Mouse (Mus musculus) urinary bladder, postnatal 36 days (tissue): ENCODE results near the gene Ablim1.

Experiments
- DNase-seq, 2 experiments: peaks; one replicate each; pipeline ENCODE4 v3.0.0; 2022; ENCODE audit warnings: low spot score in 2 of 2, mixed read lengths in 1 of 2

Gene Ablim1

DNA sequence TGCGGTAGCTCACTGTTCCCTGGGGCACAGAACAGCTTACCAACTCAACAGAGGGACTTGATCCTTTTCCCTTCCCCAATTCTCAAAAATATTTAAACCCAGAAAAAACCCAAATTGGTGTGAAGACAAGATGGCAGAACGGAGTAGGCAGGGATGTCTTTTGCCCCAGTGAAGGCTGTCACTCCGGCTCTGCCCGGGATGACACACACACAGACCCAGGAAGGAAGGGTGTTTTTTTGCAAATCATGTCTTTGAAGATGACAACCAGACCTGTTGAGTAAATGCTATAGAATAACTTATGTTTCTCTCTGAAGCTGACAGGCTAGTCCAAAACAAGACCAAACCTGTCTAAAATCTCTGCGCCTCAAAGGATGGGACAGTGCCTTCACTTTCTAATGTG, 187.2 kb downstream of the Ablim1 start:
- DNase-seq = no peak

DNA sequence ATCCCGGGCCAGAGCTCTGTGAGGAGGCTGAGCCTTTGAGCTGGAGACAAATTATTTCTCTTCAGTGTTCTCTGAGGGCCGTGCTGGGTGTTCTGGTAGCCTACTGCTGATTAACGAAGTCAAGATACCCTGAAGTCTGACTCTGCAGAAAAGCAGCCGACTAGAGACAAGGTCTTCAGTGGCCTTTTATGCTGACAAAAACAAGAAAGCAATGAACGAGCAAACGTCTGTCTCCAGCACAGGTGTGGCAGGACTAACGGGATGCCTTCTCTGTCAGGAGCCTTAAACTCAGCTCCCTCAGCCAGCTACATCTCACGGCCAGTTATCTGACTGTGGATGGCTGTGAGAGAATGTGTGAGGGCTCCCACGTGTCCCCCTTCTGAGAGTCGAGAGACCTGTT, 187.8 kb downstream of the Ablim1 start:
- no peak for DNase-seq

DNA sequence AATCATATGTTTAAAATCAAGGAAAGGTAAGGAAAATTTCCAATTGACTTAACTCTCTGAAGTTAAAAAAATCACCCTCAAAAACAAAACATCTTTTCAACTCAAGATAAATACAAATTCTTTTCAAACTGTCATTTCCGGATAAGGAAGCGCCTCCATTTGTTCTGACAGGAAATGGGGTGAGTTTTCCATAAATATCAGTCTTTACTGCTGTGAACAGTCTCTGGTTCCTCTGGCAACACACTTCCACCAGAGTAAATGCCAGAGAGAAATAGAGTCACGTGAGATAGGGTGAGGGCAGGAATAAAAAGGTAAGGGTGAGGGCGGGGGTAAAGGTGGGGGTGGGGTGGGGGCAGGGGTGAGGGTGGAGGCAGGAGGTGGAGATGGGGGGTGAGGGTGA, 189.8 kb downstream of the Ablim1 start:
- DNase-seq = no peak

DNA sequence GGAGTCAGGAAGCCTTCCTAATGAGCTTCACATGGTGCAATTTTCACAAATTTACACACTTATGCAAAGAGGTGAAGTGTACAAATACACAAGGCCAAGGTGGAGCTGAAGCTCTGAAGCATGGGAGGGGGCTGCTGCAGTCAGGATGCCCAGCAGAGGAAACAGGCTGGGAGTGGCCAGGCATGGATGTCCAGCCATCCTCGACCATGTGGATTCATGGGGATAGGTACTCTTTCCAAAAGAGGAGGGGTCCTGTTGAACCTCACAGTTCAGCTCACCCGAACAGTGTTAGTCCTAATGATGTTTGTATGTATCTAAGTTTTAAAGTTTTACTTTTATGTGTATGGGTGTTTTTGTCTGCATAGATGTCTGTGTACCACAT, 190.6 kb downstream of the Ablim1 start:
- no peak for DNase-seq

DNA sequence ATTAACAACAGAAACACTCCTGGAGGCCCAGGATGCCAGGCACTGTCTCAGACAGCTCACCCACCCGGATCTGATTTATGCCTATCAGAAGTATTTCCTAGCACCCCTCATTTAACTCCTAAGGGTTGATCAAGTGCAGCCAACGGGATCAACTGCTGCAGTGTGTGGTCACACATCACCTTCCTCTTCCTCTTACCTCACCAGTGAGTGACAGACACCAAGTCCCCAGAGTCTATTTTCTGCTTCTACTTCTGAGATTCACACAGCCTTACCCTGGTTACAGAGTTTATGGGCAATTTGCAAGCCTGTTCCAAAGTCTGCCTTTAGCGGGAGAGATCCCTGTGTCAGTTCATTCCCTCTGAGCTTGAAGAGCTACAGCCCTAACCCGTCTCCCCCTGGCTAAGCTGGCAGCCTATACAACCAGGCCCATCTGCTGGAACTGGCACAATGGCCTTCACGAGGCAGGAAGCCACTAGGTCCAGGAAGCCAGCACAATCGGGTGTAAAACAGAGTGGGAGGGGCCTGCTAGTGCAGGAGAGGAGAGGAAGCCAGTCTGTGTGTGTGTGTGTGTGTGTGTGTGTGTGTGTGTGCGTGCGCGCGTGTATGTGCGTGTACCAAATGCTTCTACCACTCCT, 191.1 kb downstream of the Ablim1 start:
- DNase-seq = no peak

DNA sequence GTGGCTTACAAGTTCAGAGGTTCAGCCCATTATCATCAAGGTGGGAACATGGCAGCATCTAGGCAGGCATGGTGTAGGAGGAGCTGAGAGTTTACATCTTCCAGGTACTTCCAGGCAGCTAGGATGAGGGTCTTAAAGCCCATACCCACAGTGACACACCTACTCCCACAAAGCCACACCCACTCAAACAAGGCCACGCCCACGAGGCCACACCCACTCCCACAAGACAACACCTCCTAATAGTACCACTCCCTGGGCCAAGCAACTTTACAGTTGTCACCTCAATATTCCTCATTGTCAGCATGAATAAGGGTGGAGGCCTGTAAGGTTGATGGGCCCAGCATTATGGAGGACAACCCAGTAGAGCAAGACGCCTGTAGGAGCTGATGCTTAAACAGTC, 192.5 kb downstream of the Ablim1 start:
- no peak for DNase-seq

DNA sequence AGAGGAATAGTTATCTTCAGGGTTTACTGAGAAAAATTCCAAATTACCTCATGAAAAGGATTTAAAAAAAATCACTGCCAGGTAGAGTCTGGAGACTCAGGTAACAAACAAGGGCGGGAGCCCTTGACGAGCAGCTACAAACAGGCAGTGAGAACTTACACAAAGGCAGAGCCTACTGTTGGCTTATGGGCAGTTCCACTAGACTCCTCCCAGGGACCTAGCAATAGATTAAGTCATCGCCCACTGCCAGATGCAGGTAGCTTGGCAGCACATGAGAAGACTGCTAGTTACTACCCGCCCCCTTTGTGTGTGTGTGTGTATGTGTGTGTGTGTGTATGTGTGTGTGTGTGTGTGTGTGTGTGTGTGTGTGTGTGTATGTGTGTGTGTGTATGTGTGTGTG, 193.7 kb downstream of the Ablim1 start:
- no peak for DNase-seq

DNA sequence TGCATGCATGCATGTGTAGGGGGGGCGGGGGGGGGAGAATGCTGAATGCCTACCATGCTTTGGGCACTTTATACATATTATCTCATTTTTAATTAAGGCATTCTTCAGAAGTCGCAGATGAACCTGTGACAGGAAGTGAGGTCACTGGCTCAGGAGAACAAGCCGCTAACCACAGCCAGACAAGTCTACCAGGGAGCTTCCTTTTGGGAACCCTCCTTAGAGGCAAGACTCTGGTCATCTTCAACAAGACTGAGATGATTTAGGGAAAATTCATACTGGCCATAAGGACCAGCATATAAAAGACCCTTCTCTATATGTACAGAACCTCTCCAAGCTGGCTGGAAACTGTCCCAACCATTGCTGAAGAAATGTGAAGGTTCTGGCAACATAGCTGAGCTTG, 195.1 kb downstream of the Ablim1 start:
- DNase-seq = no peak

DNA sequence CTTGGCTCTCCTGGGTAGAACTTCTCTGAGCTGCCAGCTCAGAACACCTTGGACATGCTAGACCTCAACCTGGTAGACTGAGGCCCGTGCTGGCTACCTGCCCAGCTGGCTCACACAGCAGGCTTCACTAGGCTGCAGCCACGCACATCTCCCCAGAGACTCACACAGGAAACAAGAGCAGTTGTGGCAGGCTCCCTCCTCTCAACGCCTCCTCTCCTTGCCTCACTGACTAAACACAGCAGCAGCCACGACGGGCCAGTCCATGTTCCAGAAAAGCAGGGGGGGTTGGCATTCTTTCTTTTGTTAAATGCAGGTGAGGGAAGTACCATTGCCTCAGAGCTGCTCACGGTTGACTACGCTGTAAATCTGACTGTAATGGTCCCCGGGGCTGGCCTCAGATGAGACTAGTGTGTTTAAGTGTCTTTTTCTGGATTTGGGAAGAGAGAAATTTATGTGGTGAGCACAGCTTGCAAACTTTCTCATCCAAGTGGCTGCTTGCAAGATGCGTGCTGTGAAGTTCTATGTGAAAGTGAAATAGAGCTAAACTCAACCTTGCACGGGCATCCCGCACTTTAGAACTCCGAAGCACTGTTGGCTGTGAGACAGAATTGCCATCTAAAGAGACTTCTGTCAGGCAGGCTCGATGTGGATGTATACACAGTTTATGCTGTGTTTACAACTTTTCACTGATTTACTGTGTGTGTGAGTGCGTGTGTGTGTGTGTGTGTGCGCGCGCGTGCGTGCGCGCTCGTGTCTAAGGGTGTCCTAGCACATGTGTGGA, 195.7 kb downstream of the Ablim1 start:
- DNase-seq = peak; percentile 73 to 79

DNA sequence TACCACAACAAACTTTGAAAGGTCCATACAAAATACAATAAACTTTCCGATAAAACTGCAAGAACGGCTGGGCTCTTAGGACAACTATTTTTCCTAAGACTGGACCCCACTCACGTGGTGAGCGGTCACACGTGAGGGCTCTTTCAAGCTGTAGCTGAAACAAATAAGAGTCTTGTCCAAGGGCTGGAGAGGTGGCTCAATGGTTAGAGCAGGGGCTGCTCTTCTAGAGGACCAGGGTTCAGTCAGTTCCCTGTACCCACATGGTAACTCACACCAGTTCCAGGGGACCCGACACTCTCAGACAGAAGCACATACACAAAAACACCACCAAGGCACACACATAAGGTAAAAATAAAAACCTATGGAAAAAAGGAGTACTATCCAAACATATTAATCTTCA, 197.0 kb downstream of the Ablim1 start:
- no peak for DNase-seq

DNA sequence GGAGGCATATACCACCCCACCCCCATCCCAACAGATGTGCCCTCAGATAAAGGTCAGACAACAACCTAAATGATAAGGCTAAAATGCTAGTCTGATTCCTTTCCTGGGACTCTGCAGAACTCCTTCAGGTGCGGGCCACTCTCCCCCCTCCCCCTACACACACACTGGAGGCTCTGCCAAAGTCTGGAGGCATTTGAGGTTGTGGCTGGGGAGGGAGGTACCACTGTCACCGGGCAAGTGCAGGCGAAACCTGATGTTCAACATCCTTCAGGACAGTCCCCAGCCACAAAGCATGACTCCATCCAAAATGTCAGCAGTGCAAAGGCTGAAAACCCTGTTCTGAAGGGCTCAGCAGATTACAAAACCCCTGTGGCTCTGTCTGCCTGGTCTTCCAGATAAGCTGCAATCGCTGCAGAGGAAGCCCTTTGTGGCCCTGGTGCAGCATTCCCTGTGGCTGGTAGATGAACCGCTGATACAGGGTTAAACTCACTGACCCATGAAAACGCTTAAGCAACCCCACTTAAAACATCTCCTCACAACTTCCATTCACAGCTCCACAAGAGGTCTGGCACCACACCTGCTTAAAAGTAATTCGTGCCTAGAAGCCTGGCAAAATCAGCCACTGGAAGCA, 197.7 kb downstream of the Ablim1 start:
- DNase-seq = peak in 1 of 2 experiments; percentile 71

DNA sequence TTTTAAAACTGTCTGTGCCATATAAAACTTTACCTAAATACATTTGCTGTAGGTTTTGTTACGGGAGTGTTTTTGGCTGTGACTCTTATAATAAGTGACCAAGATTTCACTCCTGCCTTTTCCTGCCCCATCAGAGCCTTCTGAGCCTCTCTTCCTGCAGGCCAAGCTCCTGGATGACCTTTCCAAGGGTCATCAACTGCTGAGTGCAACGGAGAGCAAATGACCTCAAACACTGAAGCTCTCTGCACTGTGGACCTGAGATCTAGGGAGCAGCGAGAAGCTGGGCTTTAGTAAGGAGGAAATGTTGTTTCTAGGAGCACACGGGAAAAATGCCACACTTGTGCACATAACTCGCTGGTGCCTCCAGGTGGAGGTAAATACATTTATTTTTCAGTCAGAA, 199.0 kb downstream of the Ablim1 start:
- DNase-seq = no peak

DNA sequence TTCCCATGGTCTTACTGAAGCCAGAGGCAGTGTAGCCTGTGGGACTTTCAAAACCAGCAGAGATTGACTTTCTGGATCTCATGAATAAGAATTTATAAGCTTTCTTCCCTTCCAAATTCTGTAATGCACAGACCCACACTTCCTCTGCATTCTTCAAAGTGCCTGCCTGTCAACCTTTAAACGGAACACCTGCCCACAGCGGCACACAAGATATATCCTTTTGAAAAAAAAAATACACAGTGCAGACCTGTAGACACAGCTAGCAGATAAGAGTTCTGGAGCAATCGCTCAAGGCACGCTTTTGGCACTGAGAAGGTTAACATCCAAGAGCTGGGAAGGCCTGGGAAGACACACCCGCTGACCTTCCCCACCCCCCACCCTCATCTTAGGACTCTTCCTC, 199.8 kb downstream of the Ablim1 start:
- no peak for DNase-seq

DNA sequence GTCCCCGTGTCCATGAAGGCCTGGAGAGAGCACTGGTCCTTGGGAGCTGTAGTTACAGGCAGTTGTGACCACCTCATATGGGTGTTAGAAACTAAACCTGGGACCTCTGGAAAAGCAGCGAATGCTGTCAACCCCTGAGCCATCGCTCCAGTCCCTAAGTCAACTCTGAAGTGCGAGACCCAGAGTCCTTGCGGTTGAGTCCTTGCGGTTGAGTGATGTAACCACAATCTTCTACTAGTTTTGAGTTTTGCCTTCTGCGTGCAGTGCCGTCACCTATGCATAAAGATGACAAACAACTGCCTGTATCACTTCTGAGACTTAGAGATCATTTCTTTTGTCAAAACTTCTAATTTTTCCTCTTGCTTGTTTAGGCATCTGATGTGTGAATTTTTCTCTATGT, 200.7 kb downstream of the Ablim1 start:
- DNase-seq = no peak

DNA sequence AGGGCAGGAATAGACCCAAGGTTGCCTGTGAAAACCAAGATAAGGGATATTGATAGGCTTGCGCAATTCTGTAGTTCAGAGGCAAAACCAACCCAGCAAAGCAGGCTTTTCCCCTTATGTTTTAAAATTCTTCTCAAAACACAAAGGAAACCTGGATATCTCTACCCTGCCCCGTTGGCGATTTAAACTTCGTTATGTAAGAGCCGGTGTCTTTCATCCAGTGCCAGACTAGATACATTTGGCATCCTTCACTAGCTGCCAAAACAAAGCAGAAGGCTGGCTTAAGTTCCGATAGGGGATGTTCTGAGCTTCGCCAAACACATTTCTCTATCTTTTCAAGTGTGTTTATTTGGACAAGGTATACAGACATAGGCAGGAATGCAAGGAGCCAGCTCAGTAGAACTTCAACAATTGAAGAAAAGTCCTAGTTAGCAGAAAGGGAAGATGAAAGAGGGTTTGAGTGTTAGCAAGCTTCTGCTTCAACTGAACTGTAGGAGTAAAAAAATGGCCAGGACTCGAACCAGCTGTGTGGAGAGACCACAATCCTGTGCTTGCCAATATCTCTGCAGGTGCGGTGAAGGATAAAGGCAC, 201.8 kb downstream of the Ablim1 start:
- no peak for DNase-seq

DNA sequence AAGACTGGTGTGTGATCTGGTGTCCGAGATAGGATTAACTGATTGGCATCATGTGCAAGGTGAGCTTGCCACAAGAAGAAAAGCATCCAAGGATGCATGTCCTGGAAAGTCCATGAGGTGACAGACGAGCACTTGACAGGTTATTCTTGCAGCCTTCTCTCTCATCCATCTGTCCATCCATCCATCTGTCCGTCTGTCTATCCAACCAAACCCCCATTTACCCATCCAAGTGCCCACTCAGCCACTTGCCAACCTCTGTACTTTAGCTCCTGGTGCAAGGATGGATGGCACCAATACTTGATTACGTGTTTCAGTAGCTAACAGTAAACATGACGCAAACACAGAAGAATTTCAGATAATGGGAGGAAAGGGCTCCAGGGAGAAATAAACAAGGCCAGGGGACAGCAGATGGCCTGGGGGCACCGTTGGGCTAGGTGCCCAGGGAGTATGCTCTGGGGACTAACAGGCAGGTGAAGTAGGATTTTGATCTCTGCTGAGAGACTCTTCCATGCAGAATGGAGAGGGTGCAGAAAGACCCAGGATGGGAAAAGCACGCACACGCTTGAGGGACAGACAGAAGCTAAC, 202.4 kb downstream of the Ablim1 start:
- DNase-seq = no peak

DNA sequence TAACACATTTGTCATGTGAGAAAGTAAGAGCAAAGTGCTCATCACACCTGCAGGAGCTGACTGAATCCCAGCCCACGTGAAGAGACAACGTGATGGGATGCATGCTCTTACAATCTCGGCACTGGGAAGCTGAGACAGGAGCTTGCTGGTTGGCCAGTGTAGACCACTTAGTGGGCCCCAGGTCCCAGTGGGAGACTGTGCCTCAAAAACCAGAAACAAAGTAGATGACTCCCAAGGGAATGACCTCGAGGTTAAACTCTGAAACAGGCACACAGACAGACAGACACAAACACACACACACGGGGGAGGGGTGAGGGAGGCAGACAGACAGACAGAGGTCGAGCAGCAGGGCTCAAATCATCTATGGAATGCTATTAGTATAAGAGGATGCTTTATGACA, 203.4 kb downstream of the Ablim1 start:
- no peak for DNase-seq

DNA sequence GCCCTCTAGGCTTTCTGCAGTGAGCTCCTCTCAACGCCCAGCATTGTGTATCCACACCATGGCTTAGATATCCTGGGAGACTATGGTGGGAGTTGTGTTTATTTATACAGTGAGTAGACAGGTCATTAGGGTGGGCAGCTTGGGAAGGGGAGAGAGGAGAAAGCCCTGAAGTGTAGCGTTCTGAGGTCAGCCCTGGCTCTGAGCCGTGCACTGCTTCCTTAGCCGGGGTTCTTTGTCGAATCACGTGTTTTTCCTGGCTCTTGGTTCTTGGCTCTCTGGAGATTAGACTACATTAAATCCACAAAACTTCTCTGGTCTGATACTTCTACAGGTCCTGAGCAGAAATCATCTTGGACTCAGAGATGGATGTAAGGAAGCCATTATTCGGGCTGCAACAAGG, 205.1 kb downstream of the Ablim1 start:
- no peak for DNase-seq

DNA sequence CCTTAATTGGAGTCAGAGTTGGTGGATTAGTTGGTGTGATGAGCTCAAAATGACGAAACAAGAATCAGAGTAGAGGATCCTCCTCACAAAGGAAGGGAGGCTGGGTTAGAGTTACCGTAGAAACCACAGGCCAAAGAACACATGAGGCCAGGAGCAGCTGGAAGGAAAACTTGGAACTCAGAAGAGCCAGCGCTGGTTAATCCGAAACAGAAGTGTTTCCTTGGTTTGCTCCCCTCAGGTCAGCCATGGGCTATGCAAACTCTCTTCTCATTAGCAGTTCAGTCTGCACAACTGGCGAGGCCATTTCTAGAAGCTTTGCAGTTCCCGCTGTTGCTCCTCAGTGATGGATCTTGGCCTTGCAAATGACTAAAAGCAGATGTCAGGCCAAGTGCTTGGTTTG, 208.2 kb downstream of the Ablim1 start:
- DNase-seq = no peak

DNA sequence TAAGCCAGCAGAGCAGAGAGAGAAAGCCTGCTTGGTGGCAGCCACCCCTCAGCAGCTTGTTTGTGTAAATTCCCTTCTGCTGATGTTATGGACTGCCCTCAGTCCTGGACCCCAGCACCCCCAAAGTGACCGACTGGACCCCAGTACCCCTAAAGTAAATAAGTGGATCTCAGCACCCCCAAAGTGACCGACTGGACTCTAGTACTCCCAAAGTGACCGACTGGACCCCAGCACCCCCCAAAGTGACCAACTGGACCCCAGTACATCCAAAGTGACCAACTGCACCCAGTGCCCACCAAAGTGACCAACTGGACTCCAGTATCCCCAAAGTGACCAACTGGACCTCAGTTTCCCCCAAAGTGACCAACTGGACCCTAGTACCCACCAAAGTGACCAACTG, 208.7 kb downstream of the Ablim1 start:
- DNase-seq = no peak

DNA sequence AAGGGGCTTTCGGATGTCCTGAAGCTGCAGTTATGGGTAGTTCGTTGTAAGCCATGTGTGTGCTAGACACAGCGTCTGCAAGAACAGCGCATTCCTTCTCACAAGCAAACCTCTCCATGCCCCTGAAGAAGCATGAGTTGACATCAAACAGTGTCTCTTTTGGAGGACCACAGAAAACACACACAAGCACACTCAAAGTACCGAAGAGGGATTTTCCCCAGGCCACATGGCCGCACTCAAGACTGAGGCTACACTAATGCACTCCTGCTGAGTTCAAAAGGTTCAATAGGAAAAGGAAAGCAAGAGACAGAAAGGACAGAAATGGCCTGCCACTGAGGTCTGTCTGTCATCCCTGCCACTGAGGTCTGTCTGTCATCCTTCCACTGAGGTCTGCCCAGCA, 209.6 kb downstream of the Ablim1 start:
- DNase-seq = no peak

DNA sequence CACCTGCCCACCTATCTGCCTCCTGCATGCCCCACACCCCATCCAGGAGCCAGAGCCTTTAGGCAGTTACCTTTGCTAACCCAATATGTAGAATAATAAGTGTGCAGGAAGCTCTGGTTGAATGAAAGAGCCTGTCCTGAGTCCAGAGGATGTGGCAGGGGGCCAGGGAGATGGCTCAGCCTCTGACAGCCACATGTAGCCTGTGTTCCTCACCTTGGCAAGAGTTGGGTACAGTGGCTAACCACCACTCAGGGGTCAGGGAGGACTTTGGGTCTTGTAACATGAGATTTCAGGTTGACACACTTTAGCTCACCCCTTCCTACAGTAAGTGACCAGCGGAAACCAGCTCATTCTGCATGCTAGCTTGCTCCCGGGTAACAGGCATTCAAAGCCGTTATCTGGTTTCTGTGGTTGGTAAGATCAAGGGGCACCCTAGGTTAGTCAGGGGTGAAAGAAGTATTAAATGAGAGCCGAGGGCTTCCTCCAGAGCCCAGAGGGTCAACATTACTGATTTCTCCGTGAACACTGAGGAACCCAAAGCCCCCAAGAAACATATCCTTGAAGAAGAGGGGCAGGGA, 210.5 kb downstream of the Ablim1 start:
- DNase-seq = no peak
